Mouse (Mus musculus) erythroblast, embryonic 14.5 days (primary cell): ENCODE data around the gene Gm45623.

ENCODE experiments used
- GATA1 ChIP-seq: IDR thresholded peaks from 2 replicates; pipeline ENCODE4 v1.6.1; 2012; ENCODE audit warnings: low read length, inconsistent platforms, mixed read lengths
- TAL1 ChIP-seq: IDR thresholded peaks from 3 replicates; pipeline ENCODE4 v1.6.1; 2012; ENCODE audit warnings: low read length, inconsistent platforms, mixed read lengths

DNA sequence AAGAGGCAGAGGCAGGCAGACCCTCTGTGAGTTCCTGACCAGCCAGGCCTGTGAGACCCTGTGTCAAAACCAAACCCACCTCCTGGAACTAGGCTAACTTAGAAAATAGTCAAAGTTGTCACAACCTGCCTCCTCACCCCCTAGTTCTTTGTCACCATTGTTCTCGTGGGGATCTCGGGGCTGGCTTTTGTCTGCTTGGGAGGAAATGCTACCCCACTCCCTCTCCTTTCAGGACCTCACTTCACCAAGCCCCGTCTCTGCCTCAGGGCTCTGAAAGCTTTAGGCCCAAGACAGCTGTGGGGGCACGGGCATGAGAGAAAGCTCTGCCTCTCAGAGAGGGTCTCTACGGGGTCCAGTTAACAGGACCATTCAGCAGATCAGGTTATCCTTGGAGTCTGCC lies 1.9 kb downstream of the Gm45623 start:
- no peak for TF ChIP-seq GATA1
- no peak for TF ChIP-seq TAL1
